Mouse (Mus musculus) retina, adult 2 months (tissue): ENCODE measurements at regions not wholly inside any gene's neighbourhood (a gene's known extent, or its start where the extent isn't known, plus 50 kb on each side); places are given as distances from the start of the nearest gene placed in this dataset.

Experiments
- DNase-seq: peaks from one replicate; pipeline ENCODE4 v3.0.0-alpha.2; 2012; ENCODE audit warnings: low read depth, low spot score

DNA sequence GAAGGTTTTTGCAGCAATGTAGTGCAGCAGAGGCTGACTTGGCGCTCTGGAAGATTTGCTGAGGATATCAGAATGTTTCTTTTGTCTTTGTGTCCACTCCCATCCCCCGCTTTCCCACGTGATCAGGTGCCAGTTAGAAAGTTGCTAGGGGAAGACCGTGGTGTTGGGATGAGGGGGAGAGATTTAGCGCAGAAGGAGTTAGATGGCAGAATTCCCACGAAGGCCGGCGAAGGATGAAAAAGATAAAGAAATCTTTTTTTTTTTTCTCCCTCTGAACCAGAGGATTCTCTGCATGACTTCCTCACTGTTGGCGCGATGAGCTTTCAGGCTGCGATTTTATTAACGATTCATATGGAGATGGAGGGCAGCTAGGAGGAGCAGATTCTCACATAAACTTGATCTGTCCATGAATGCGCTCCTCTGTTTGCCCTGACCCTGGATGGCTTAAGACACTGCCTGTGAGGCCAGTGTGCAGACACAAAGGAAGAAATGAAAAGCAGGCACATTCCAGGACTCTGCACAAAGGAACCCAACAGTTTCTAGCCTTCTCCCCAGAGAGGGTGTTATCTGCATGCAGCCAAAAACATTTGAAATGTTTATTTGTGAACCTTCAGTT lies 201.5 kb downstream of the Gm11146 start:
- no peak for DNase-seq

GRCm38 (mm10) chr16:77399846-77400275 lies 202.0 kb downstream of the Gm11146 start:
- DNase-seq = no peak

DNA sequence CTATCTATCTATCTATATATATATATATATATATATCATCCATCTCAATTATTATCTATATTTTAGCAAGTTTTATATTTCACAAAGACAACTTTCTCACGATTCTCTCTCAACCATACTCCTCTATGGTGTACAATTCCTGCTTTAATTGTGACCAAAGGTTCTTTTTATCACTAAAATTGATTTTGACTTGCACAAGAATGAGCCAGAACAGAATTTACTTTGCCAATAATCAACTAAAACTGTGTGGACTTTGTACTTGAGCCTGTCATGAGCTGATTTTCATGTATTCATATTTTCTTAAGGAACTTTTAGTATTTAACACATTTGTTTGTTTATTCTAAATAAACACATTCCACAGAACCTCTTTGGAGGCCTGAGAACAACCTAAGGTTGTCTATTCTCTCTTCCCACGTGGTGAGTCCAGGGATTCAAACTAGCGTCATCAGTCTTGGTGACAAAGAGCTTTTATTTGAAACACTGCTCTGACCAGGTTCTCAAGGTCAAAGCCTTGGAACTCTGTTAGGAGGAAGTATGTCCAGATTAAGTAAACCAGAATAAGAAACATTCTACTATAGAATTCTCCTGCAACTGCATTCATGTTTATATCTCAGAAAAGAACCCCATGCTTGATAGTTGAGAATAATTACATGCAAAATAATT lies 207.7 kb downstream of the Gm11146 start:
- DNase-seq = no peak

- DNase-seq = no peak
Observed at GRCm38 (mm10) chr16:77393470-77393869, 208.4 kb downstream of the Gm11146 start.

DNA sequence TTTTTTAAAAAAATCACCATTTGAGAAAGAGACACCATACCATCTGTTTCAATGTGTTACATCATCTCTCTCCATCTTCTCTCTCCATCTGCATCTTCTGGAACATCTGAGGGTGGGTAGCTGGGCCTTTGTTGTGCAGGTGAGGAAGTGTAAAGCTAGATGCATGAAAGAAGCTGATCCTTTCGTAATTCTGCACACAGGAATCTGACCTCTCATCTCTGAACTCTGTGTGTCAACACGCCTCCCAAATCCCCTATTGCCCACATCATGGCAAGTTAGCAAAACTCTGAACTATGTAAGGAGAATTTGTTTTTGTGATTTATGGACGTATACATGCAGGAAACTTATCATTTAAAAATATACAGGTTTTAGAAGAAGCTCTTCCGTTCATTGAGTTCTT lies 209.7 kb downstream of the Gm11146 start:
- no peak for DNase-seq

- DNase-seq = no peak
Observed at GRCm38 (mm10) chr16:77384021-77384729, 217.7 kb downstream of the Gm11146 start.

DNA sequence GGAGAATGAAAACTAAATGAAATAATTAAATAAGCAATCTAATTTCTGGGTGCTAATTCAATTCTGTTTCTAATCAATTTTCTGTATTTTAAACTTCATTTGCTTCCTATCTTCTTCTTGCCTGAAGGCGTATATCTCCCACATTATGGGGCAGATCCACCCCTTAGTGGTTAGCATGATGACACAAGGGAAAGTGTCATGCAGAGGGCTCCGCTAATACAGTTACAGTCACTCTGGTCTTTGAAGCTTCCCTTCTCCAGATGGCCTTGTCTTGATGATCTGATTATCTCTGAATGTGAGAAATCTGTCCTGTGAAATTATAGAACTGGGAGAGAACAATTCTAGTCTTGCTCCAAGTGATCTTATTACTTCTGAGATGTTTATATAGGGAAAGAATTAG lies 219.1 kb downstream of the Gm11146 start:
- DNase-seq = no peak

- no peak for DNase-seq
Observed at GRCm38 (mm10) chr16:77372768-77373167, 229.1 kb downstream of the Gm11146 start.

- DNase-seq = no peak
Observed at GRCm38 (mm10) chr16:77369810-77370209, 232.1 kb downstream of the Gm11146 start.

GRCm38 (mm10) chr16:77365254-77365653 lies 236.6 kb downstream of the Gm11146 start:
- DNase-seq = no peak

DNA sequence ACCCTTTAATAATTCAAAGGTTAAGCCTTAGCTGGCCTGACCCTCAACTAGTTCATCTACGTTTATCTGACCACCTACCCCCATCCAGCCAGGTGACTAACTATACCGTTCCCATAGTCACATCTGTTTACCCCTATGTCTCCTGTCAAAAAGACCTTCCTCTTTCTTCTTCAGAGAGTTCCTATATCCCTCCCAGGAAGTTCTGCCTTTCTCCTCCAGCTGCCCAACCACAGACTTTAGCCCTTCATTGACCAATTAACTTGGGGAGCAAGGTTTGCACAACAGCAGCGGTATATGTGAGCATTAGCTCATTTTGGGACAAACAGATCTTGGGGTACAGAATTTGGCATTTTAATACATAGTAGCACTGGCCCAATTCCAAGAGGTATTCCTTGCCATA lies 237.5 kb downstream of the Gm11146 start:
- DNase-seq = no peak

DNA sequence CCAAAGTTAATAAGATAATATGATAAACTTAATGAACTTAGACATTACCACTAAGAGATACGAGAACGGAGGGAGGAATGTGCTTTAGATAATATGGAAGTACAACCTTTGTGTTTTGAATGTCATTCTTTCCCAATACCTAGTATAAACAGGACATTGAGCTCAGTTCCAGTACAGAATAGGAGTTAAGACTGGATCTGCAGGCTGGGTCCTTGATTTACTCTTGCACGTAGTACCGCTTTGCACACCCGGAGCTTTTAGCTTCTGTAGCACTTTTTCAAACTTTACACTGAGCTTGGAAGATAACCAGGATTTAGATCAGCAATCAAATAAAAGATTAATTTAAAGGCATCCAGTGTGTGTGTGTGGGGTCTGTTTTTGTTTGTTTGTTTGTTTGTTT lies 242.7 kb downstream of the Gm11146 start:
- no peak for DNase-seq

GRCm38 (mm10) chr16:77355260-77355659 lies 246.6 kb downstream of the Gm11146 start:
- DNase-seq = no peak

GRCm38 (mm10) chr16:77354201-77354712 lies 247.6 kb downstream of the Gm11146 start:
- DNase-seq = no peak

DNA sequence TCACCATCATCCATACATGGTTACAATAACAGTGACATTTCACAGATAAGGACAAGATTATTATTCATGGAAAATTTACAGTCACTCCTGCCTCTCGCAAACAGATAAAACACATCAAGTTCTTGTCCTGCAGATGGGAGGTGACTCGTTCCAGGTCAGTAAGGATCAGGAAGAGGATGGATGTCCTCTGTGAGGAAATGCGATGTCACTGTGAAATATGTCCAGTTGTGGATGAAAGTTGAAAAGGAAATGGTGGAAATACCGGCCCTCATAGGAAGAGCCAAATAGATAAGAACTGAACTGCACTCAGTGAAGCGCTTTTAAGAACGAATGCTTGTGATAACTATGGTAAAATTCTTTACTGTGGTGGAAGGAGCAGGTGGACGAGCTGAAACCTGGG lies 255.8 kb downstream of the Gm11146 start:
- DNase-seq = no peak

DNA sequence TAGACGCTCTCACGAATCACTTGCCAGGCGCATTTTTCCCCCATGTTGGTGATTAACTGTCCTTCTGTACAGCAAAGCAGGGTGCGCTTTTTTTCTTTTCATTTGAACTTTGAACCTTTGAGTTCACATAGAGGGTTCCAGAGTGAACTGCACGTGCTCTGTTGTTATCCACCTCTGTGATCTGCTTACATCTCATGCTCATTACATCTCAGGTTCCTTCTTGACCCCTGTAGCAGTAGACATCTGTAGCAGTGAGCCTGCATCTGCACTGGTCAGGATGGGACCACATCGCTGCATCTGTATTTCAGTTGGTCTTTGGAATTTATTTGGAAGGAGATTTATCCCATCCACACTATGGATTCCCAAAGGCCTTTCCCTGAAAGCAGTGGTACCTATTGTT lies 269.6 kb downstream of the Gm11146 start:
- no peak for DNase-seq

GRCm38 (mm10) chr16:77330996-77331395 lies 270.9 kb downstream of the Gm11146 start:
- no peak for DNase-seq

DNA sequence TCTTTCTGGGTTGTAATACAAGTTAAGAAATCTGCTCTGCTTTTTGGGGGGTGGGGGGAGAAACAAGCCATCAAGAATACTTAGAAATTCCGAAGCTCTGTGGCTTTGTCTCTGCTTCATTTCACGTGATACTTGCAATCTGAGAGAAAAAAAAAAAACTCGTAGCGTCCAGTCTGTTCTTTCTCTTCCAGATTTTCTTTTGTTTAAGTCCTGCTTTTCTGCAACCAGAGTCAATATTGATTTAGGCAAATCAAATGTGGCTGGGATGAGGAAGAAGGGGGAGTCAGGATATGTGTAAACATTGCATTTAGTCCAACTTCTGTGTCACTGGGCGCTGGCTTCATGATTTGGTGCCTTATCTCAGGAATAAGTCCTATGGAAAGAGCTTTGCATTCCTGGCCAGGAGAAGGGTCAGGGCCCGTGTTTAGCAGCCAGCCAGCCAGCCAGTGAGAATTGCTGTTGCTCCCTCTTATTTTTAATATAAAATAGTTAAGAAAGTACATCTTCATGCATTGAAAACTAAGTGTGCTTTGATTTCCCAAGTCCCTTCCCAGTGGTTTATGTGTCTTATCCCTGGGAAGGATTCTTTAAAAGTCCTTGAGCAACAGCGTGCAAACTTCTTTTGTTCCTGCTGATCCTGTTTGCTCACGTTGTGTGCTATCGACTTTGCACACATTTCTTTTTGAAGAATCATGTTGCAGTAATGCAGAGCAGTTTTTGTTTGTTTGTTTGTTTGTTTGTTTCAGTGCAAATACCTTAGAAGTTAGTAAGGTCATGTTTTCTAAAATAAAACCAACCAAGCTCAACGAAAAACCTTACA lies 272.0 kb downstream of the Gm11146 start:
- DNase-seq = no peak

DNA sequence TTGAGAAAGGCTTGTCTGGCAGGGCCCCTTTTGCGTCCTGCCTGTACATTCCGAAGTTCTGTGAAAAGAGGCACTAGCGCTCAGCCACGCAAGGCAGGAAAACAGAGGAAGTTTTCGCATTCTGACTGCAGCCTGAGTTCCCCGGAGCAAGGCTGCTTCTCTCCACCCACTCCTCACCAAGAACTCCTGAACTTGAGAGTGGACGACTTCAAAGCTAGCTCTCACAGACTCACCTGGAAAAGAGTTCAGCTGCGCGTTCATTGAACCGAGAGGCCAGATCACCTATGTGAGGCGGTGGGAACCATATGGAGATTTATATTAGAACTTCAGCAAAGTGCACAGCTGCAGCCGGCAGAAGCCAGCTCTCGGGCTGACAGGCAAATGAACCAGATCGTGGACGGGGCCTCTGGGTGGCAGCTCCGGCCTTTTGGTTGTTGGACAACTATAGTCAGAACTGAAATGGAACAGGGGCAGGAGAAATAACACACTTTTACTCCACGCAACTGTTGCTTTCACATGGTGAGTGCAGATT lies 272.7 kb downstream of the Gm11146 start:
- DNase-seq = no peak

- DNase-seq = no peak
Observed at GRCm38 (mm10) chr16:77328628-77329159, 273.2 kb downstream of the Gm11146 start.

GRCm38 (mm10) chr16:77328049-77328448 lies 273.8 kb downstream of the Gm11146 start:
- no peak for DNase-seq
